Mouse (Mus musculus) gastrocnemius, adult 2 months (tissue): Measurements from ENCODE around the gene Lrpap1. TPM values are rescaled to one million over a fixed set of nuclear protein-coding genes. Genes with fewer than 3 reads are reported as not detected.

Experiments used
- DNase-seq: peaks from one replicate; pipeline ENCODE4 v3.0.0; 2022
- H3K27ac ChIP-seq: fragments of 200-600 bp; 2 replicates; pipeline ENCODE4 v1.8.1; 2022; ENCODE audit warnings: mild to moderate bottlenecking
- H3K4me3 ChIP-seq: fragments of 200-600 bp; 2 replicates; pipeline ENCODE4 v1.8.1; 2022; ENCODE audit warnings: mild to moderate bottlenecking, moderate library complexity
- CTCF ChIP-seq: fragments of 200-600 bp; IDR thresholded peaks from 2 replicates; pipeline ENCODE4 v1.8.1; 2022; ENCODE audit warnings: antibody characterized with exemption, mild to moderate bottlenecking, moderate library complexity
- intact Hi-C: fragments of 180-260 bp; cut with DNase I; formaldehyde crosslinking; loops from one replicate; pipeline ENCODE4 v1.15.1; 2025
- total RNA-seq, 2 experiments: library from RNA; stranded (reverse); gene quantifications; 2 replicates each; pipeline ENCODE4 v1.2.3; 2021

Lrpap1 gene
- total RNA-seq, 2 experiments from 2014 or later = 28.2 to 30.2 TPM

DNA sequence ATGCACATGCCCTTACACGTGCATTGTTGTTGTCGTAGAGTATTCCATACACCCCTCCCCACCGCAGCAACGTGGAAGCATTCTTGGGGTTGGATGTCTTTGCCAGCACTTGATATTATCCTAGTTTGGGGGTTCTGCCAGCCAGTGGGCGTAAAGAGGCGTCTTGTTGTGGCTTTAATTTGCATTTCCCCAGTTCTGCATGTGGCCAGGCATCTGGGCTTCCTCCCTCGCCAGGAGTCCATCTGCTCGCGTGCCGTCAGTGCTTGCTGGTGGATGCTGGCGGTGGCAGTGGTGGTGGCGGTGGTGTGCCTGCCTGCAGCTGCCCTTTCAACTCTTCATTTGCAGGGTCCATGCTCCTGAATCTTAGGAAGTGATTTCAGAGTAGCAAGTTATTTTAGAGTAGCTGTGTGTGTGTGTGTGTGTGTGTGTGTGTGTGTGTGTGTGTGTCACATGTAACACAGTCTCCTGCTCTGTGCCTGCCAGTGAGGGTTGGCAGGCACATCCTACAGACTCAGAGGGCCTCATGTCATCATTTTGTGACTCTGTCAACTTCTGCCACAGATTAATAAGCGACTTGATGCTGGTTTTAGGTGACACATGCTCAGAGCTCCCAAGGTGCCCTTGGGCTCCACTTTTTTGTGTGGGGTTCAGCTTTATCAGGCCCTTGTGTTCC is 32.1 kb upstream of the Lrpap1 start:
- intact Hi-C loops = loop anchor here (10.0 kb wide), 1 partner anchor 153 kb away; no protein-coding TSS in a partner anchor
- H3K4me3 ChIP-seq = no peak overlapping the region
- no peak for DNase-seq
- no peak overlapping the region for H3K27ac ChIP-seq
- no peak for TF ChIP-seq CTCF

DNA sequence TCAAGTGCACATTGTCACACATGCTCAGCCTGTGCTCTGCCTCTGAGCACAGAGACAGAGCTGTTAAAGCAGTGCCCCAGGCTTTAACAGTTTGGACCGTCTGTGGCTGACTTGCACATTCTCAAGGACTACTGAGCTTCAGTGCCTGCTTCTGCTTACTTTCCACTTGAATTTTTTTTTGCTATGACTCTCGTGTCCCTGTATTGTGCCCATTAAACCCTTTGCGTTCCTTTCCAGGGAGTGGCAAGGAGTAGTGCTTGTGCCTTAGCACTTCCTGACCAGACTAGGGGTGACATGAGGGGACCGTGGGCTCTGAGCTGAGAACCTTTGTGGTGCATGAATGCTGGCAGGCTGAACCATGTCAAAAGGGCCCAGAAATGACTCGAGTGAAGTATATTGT is 30.3 kb upstream of the Lrpap1 start:
- TF ChIP-seq CTCF = no peak
- no peak for DNase-seq
- intact Hi-C loops = loop anchor here (10.0 kb wide), 1 partner anchor 151 kb away; no protein-coding TSS in a partner anchor
- Histone ChIP-seq H3K27ac (no peak overlapping the region), H3K4me3 (no peak overlapping the region)

DNA sequence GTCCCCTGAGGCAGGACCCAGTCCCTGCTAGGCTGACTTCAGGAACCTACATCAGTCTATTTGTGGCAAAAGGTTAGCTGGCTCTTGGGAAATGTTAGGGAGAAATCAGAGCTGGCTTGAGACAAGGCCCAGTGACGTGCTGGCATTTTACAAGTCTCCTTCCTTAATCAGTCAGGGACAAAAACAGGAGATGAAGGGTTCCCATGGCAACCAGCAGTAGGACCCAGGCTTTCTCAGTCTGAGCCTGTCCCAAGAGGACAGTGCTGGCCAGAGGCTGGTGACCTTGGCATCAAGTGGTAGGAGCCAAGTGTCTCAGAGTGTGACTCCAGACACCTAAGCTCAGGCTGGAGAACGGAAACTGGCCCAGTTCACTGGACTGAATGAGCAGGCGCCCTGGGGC is 28.7 kb upstream of the Lrpap1 start:
- DNase-seq = no peak
- intact Hi-C loops = loop anchor here (10.0 kb wide), 1 partner anchor 149 kb away; no protein-coding TSS in a partner anchor
- no peak overlapping the region for H3K27ac ChIP-seq
- H3K4me3 ChIP-seq = no peak overlapping the region
- no peak for TF ChIP-seq CTCF

DNA sequence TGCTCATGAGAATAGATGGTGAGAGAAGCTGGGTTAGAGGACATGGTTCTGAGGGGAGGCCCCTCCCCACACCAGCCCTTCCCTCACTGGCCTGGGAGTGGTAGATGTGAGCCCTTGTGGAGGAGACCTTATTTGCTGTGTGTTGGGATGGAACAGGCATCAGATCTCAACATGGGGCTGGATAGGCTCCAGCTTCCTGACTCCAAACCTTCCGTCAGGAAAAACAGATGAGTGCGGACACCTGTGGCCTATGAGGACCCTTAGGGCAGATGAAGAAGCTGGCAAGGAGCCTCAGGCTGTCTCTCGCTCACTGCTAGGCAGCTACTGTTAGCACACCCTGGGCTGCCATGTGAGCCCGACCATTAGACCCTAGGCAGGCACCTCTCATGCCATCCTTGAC is 27.9 kb upstream of the Lrpap1 start:
- H3K27ac ChIP-seq = no peak overlapping the region
- H3K4me3 ChIP-seq = no peak overlapping the region
- DNase-seq = no peak
- intact Hi-C loops = loop anchor here (10.0 kb wide), 1 partner anchor 149 kb away; no protein-coding TSS in a partner anchor
- no peak for TF ChIP-seq CTCF

DNA sequence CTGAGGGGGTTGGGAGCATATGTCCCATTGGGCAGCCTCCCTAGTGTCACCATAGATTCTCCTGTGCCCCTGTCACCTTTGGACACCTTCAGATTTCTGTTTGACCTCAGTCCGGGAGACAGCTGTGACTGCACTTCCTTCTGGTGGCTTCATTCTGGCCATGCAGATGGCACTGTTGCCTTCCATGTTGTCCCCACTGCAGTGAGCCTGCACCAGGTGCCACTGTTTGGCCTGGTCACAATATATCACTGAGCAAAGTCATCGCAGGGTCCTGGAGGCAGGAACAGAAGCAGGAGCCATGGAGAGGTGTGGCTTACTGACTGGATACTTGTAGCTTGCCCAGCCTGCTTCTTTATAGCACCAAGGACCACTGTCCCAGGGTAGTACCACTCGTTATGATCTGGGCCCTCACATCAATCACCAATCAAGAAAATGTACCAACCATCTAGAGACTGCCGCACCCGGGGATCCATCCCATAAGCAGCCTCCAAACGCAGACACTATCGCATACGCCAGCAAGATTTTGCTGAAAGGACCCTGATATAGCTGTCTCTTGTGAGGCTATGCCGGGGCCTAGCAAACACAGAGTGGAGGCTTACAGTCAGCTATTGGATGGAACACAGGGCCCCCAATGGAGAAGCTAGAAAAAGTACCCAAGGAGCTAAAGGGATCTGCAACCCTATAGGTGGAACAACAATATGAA is 26.9 kb upstream of the Lrpap1 start:
- no peak for DNase-seq
- intact Hi-C loops = loop anchor here (10.0 kb wide), 1 partner anchor 148 kb away; no protein-coding TSS in a partner anchor
- H3K4me3 ChIP-seq = no peak overlapping the region
- TF ChIP-seq CTCF = no peak
- no peak overlapping the region for H3K27ac ChIP-seq

DNA sequence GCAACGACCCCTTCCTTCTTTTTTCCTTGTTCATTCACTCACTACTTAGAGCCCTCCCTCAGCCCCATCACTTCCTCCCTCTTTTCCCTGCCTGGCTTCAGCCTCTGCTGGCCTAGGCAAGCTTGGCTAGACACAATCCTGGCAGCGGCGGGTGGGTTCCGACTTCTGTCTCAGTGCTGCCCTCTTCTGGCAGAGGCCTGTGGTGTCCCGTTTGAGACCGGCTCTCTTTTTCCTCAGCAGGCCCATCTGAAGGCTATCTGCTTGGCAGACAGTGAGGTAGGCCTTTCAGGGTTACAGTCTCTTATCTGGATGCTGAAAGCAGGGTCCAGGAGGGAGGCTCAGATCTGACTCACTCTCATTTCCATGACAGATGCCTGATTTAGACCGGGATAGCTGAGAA is 26.2 kb upstream of the Lrpap1 start:
- no peak overlapping the region for H3K4me3 ChIP-seq
- H3K27ac ChIP-seq = no peak overlapping the region
- intact Hi-C loops = loop anchor here (2.0 to 10.0 kb wide), 2 partner anchors 81 to 147 kb away; no protein-coding TSS in a partner anchor
- DNase-seq = peak; percentile 92
- peak; percentile 92 for TF ChIP-seq CTCF

DNA sequence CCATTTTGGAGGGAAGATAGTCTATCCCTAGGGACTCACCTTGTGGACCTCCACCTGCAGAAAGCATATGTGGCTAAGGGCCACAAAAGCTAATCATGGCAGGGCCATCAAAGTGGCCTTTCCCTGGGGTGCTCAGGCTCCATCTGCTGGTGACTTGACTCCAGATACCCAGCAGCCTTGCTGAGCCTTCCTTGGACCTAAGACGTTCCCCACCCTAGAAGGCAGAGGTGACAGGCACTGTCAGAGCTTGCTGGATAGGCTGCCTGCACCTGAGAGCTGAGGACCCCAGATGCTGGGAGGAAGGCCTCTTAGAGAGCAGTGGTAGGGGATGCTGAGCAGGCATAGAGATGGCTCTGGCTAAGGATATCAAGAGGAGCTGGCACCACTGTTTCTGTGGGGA is 25.7 kb upstream of the Lrpap1 start:
- Histone ChIP-seq H3K4me3 (no peak overlapping the region), H3K27ac (no peak overlapping the region)
- no peak for DNase-seq
- TF ChIP-seq CTCF = no peak
- intact Hi-C loops = loop anchor here (2.0 to 10.0 kb wide), 2 partner anchors 80 to 146 kb away; no protein-coding TSS in a partner anchor

DNA sequence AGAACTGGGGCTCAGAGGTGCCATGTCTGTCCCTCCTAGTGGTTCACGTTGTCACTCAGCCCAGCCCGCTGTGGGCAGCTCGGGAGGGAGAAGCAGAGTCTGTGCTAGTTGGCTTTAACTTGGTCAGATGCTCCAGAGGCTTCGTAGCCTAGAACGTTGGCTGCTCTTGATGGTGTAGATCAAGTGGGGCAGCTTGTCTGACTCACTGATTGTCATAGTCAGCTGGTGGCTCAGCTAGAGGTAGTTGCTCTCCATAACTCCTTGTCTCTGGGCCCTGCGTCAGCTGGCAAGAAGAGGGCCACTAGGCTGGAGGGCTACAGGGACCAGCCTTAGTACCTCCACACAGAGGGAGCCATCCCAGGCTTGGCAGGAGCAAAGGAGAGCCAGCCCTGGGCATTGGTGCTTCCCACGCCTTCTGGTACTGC is 24.2 kb upstream of the Lrpap1 start:
- H3K27ac ChIP-seq = no peak overlapping the region
- no peak for TF ChIP-seq CTCF
- H3K4me3 ChIP-seq = no peak overlapping the region
- DNase-seq = no peak
- intact Hi-C loops = loop anchor here (2.0 to 10.0 kb wide), 2 partner anchors 79 to 145 kb away; no protein-coding TSS in a partner anchor

DNA sequence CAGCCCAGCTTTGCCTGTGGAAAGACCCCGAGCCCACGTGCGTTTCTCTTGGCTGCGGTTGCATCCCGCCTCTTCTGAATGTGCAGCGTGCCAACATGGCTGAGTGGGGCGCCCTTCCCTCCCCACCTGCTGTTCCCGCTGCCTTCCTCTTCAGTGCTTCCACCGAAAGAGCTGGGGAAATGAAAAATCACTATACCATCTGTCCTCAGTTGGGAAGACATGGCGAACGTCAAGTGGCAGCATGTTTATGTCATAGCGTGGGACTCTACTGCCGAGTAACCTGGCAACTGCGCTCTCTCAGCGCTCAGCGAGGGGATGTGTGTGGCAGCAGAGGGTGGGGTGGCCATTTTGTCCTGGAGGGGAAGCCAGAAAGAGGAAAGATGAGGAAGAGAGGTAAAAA is 23.6 kb upstream of the Lrpap1 start:
- H3K4me3 ChIP-seq = no peak overlapping the region
- no peak for TF ChIP-seq CTCF
- no peak overlapping the region for H3K27ac ChIP-seq
- no peak for DNase-seq
- intact Hi-C loops = no loop called here

DNA sequence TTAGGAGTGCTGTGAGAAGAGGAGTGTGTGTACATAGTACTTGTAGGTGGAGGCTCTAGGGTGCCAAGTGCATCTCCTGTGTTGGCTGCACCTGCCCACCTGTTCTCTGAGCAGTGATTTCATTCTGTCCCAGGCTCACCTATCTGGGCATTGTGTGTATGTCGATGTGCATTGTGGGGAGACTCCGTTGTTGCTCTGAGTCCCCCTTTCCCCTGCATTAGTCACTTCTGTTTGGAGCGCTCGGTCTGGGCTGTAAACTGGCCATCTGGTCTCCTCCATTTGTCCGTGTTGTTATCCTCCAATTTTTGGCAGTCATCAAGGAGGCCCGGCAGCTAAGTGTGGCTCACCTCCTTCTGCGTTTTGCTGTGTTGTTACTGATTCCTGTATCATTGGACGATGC is 14.5 kb upstream of the Lrpap1 start:
- no peak for TF ChIP-seq CTCF
- Histone ChIP-seq H3K27ac (no peak overlapping the region), H3K4me3 (no peak overlapping the region)
- no peak for DNase-seq
- intact Hi-C loops = no loop called here

DNA sequence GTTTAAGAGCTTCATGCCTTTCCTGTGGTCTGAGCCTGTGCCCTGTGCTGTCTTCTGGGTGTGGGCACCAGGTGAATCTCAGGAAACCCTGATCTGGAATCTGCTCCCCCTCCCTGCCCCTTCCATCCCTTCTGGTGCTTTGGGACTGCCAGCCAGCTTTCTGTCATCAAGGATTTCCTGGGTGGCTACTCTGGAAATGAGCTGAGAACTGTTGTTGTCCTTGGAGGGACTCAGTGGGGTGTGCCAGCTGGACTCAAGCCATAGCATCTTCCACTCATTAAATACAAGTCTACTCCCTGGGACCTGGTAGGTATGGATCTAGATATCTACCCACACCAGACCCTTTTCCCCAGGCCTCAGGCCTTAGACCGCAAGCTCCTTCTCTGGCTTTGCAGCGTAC is 12.9 kb upstream of the Lrpap1 start:
- Histone ChIP-seq H3K4me3 (no peak overlapping the region), H3K27ac (no peak overlapping the region)
- TF ChIP-seq CTCF = no peak
- intact Hi-C loops = no loop called here
- no peak for DNase-seq

DNA sequence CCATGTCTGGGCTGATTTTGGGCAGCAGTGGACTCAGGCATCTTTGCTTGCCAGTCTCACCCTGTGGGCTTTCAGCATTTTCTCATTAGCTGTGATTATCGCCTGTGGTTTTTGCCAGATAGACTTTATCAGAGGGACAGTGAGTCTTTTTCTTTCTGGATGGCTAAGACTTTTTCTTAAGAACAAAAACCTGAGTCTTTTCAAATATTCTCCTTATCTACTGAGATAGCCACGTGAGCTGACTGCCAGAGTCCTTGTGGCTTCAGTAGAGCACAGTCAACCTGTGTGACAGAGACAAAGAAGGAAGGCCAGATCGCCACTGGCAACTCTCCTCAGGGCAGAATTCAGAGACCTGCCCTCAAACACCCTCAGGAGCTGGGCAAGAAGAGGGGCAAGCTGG is 12.1 kb upstream of the Lrpap1 start:
- intact Hi-C loops = no loop called here
- no peak for DNase-seq
- no peak for TF ChIP-seq CTCF
- Histone ChIP-seq H3K4me3 (no peak overlapping the region), H3K27ac (no peak overlapping the region)

DNA sequence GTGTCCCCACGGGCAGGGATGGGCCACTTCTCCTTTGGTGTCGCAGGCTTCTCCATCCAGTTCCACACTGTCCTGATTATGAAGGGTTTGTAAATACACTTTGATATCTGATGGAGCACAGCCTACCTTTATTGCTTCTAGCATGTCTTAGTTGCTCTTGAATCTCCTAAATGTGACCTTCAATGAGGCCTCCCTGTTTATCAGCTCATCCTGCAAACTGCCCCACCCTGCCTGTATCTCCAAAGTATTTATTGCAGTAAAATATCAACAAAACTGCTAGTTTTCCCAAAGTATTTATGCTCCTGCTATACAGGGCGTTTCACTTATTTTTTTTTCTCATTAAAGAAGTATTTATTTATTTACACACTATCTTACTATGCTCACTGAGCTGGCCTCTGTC is 10.4 kb upstream of the Lrpap1 start:
- Histone ChIP-seq H3K27ac (no peak overlapping the region), H3K4me3 (no peak overlapping the region)
- intact Hi-C loops = no loop called here
- DNase-seq = no peak
- TF ChIP-seq CTCF = no peak
